Mouse (Mus musculus): ENCODE data around the gene Zhx3.

Gene Zhx3

DNA sequence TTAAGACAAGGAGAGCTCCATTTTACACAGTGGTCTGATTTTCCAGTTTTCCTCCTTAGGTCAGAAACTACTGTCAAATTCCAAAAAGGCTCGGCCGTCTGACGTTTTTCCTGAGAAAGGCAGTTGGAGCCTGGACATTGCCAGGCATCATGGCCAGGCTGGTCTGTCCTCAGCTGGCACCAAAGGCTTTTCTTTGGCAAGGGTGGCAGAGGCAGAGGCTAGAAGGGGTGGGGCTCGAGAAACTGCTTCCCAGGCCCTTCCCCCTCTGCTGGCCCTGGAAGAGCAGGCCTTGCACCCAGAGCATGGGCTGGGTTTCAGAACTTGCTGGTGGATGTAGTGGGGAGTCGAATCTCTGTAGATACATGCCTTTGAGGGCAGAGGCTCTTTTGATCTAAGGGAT is 9.6 kb upstream of the Zhx3 start:
- DNase-seq (ENCODE audit: low read depth, low spot score): no peak

DNA sequence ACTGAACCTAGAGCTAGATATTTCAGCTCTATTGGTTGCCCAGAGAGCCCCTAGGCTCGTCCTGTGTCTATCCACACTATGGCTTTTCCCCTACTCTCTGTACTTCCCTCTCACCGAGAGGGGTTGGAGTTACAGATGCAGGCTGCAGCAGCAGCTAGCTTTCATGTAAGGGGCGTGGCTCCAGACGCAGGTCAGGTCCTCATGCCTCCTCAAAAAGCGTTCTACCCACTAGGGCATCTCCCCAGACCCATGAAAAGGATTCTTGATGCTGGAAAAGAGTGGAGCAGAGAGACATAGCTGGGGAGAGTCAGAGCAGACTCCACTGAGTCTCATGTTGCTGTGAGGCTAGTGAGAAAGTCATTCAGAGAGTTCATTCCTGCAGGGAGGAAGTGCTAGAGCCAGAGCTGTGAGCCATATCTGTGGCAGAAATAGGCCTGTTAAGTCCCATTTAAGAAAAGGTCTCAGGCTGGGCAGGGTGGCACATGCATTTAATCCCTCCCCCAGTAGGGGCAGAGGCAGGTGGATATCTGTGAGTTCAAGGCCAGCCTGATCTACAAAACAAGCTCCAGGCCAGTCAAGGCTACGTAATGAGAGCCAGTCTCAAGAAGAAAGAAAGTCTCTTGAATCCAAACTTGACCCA is 8.8 kb upstream of the Zhx3 start:
- no peak for DNase-seq (ENCODE audit: low read depth, low spot score)

DNA sequence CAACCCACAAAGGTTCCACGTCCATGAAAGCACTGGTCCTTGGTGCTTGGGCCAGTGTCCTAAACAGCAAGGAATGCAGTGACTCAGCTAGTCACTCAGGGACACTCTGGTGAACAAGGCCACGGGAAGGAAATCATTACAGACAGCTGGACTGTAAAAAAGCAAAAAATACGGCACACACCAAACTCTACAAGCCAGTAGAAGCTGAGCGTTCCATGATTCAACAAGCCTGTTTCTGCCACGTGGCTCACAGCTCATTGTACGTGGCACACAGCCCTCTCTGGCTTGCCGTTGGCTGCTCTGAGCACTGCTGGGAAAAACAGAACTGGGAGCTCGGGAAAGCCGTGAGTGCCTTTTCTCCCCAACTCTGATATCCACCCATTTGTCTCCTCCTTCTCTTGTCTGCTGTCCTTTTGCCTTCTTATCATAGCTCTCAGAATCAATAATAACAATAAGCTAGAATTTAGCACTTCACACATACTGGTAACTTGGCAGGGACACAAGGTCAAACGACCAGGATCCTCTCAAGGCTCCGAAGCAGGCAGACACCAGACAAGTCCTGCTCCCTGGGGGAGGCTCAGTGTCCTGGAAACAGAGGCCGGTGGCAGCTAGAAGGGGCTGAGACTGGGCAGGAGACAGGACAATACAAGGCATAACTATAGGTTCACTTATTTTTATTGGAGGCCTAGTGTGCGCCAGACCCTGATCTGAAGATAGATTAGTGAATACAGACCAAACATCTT is 7.8 kb upstream of the Zhx3 start, which contains the start of gene Lpin3:
Gene Lpin3, plus strand, starts transcription at position 218 of the 743 bp plus-strand sequence.
- DNase-seq (ENCODE audit: low read depth, low spot score): no peak

DNA sequence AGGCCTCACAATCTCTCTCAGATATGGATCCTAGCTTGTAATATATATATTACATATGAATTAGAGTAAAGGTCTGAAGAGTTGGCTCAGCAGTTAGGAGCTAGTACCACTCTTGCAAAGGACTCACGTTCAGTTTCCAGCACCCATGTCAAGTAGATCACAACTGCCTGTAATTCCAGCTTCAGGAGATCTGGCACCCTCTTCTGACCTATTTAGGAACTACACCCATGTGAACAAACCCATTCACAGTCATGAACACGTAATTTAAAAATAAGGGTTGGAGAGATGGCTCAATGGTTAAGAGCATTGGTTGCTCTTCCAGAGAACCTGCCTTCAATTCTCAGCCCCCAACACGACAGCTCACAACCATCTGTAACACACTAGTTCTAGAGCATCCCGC is 3.3 kb upstream of the Zhx3 start:
- no peak for DNase-seq (ENCODE audit: low read depth, low spot score)

DNA sequence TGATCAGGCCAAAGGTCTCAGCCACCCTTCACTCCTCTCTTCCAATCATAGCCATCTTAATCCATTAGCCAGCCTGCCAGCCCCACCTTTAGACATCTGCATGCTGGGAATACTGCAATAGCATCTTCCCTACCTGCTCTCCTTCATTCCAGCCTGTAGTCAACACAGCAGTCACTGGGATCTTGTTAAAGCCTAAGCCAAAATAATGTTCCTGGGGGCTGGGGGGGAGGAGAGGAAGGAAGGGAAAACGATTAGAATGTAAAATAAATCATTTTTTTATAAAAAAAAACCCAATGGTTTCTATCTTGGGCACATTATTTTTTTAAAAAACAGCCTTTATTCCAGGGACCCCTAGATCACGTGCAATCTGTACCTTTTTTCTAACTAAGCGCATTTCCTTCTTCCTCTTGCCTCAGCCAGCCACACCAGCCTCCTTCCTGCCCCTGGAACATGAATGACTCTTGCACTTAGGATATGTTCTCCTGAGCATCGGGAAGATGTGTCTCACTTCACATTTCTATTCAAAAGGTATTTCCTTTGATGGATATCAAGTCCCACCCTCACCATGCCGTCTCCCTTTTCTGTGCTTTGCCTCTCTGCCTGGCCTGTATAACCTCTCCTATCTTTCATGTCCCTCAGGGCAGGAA is 1.6 kb upstream of the Zhx3 start:
- no peak for DNase-seq (ENCODE audit: low read depth, low spot score)

DNA sequence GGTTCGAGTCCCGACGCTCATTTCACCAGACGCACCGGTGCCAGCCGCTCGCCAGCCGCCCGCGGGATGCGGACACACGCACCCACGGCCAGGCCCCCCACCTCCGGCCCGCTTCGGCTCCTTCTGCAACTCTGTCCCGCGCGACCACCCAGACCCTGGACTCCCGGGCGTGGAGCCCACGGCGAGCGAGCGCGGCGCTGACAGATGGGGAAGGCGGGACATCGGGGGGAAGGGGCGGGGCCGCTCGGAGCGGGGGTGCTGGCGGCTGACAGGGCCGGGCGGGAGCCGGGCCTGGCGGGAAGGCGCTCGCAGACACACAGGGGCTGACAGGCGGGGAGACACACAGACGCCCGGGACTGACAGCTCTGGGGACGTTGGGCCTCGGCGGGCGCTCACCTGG is 403 bp downstream of the Zhx3 start:
- DNase-seq (ENCODE audit: low read depth, low spot score): peak; percentile 35

DNA sequence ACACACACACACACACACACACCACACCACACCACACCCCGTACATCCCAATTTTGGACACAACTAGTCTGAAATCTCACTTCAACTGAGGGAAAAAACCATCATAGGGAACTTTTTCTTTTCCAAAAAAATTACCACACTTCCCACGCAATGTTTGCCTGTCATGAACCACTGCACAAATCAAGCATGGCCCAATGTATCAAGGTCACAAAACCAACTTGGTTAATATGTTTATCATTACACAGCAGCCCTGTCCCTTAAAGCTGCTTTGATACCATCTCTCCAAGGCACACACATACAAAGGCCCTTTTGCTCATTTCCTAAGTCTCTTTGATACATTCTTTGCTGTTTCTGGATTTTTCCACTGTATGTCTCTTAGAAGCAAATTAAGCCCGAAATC is 1.5 kb downstream of the Zhx3 start:
- DNase-seq (ENCODE audit: low read depth, low spot score): no peak

DNA sequence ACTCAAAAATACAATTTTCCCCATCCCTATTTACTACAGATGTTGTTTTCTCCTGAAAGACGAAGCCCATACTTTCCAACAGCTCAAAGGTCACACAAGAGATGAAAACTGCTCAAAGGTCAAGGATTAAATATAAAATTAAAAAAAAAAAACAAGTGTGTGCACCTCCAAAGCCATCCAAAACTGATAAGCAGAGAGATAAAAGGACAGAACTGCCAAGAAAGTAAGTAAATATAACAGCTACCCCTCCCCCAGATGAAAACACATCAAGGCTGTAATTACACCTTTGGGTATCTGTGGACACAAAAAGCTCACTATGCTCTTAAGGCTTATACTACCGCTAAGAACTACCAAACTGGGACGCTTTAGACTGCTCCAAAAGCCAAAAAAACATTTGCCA is 3.4 kb downstream of the Zhx3 start:
- no peak for DNase-seq (ENCODE audit: low read depth, low spot score)

DNA sequence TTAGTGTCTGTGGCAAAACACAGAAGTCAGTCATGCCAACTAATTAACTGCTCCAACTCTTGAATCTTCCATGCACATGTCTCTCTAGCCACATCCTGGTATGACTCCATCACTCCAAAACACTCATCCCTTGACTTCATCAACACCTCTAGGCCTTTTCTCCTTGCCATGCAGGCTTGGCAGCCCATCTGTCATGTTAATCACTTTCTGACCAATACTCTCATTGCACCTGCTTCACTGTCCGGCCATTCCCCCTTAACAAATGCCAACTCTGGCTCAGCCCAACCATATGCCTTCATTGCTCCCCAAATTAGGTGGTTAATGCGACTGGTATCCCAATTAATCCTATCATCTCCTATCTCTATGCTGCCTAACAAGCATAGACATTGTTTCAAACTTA is 7.5 kb downstream of the Zhx3 start:
- DNase-seq (ENCODE audit: low read depth, low spot score): no peak

DNA sequence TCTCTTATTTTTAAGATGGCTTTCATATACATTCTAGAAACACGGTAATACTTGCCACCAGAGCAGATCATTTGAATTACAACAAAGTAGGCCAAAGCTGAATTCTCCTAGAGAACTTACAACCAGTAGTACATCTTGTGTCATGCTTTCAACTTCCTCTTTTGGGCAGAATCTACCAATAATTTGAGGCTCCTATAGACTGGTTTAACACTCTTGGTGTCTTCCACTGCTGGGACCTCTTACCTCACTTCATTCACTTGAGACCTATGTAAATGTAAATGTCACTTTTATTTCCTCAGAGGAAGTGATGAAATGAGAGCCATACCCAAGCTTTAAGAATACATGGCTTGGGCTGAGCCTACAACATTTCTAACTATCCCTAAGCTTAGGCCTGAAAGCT is 8.7 kb downstream of the Zhx3 start:
- no peak for DNase-seq (ENCODE audit: low read depth, low spot score)

DNA sequence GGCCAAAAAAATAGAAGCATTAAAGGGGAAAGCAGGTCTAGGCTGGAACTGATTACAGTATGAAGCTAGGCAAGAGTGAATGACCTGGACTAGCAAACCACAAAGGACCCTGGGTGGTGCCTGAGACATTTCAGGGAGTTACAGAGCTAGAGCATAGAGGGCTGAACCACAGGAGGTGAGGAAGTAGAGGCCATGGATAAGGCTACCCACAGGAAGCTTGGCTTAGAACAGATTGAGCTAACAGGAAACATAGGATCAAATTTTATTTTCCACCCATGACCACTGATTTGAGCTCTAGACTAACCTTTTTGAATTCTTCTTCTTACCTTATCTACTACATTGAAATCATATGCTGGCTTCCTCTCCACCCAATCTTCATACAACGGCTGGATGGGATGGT is 12.4 kb downstream of the Zhx3 start:
- no peak for DNase-seq (ENCODE audit: low read depth, low spot score)

DNA sequence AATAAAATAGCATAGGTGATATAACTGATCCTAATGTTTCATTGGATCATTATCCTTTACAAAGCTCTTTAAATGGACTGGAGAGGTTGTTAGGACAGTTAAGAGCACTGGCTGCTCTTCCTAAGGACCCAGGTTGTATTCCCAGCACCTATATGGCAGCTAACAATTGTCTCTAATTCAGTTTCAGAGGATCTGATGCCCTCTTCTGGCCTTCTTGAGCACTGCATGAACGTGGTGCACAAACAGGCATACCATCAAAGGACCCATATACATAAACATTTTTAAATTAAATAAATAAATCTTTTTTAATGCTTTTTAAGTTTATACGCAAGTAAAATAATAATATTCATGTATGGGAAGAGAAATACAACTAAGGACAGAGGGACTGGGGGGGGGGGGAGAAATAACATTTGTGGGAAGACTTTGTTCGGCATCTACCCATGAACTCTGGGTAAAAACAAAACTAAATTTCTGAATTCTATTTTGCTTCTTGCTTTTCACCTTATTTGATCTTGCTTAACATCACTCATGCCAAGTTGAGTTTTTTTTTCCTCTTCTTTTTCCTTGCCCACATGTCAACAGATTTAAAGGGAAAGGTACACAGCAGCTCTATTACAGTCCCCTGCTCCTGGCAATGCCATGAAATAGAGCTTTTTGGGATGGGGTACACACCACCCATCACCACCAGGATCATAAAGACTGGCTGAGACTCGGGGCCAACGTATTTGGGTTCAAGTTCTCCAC is 16.3 kb downstream of the Zhx3 start:
- no peak for DNase-seq (ENCODE audit: low read depth, low spot score)

DNA sequence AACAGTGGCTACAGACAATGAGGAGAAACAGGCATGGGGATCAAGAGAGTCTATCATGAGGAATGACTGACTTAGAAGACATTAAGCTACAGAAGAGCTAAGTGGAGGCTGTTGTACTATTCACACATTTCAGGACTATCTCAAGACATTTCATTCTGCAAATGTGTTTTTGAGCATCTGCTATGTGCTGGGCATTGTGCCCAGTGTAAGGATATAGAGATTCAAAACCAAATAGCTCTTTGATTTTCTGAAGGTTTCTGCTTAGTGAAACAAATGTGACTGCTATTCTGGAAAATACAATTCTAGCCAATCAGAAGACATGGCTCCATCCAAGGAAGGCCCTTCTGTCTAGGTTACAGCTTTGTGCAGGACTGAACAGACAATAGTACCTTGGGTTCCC is 18.1 kb downstream of the Zhx3 start:
- DNase-seq (ENCODE audit: low read depth, low spot score): no peak

DNA sequence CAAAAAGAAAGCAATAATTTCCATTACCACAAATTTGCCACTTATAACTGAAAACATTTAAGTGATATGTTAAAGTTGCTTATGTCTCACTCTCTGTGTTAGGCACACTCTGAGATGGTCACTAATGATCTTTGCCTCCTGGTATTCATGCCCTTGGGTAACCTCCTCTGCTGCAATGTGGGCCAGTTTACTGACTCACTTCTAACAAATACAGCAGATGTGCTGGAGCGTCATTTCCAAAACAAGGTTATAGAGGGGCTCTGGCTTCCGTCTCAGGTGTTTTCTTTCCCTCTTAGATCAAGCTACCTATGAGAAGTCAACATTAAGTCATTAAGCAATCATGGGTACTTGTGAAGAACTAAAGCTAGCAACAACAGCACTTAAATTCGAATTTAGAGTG is 22.4 kb downstream of the Zhx3 start:
- no peak for DNase-seq (ENCODE audit: low read depth, low spot score)

DNA sequence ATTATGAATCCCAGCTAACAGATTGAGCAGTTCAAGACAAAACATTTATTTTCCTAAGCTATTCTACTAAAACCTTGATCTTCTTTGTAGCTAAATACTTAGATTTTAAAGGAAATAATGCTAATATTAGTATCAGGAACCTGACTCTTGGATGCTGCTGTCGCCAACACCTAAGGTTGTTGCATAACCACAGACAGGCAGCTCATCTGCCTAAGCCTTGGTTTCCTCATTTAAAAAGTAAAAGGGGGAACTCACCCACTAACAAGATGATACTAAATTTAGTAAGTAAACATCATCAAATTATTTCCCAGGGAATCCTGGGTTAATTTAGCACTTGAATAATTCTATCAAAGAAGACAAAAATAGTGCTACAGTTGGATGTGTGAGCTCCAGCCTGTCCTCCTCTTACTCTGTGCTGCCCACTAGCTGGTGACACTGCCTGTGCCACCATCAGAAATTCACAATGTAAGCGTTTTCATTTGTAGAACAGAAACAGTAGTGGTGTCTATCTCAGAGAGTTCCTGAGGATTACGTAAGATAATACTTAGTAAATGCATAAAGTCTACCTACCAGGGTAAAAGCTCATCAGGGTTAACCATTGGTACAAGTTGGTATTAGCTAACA is 23.1 kb downstream of the Zhx3 start:
- DNase-seq (ENCODE audit: low read depth, low spot score): no peak

DNA sequence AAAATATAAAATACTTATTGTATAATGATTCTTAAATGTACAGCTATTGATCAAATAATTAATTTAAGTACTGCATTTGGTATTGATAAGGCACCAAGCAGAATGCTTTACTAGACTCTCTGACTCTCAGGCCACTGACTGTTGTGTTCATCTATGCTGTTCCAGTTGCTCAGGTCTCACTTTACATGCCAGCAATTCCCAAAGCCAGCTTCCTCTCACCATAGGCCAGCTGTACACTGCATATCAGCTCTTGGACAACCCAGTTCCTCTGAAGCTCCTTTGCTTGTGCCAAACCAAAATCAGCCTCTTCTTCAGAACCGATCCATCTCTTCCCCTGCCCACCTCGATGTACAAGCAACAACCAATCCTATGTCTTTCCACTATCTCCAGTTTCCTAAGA is 24.6 kb downstream of the Zhx3 start:
- no peak for DNase-seq (ENCODE audit: low read depth, low spot score)

DNA sequence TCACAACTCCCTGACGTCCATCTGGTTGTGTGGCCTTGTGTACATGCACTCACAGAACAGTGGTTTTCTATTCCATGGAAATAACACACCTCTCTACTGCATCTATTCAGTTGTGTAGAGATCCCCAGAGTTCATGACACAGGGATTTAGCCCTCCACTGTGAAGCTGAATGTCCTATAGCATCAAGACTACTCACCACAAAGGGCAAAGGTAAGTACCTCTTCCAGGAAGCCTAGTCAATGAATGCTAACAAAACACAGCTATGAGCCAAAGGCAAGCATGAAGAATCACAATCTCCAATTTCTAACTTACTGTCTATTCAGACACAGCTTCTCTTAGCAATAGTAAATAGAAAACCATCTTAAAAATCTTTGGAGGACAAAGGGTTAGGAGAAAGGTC is 25.1 kb downstream of the Zhx3 start:
- no peak for DNase-seq (ENCODE audit: low read depth, low spot score)

DNA sequence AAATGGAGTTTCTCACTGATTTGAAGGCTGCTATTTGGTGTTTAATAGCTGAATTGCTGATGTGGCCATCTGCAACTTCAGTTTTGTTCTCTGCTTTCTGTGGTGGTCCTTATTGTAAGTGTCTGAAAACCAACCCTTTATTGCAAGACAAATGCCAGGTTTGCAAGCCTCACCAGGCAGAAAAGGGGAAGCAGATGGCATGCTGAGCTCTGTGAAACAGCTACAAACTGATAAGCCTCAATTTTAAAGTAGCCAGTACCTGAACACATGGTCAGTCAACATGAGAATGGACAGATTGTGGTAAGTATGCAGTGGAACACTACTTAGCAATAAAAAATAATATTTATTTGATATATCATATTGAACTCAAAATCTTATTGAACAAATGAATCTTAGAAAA is 32.0 kb downstream of the Zhx3 start:
- DNase-seq (ENCODE audit: low read depth, low spot score): no peak

DNA sequence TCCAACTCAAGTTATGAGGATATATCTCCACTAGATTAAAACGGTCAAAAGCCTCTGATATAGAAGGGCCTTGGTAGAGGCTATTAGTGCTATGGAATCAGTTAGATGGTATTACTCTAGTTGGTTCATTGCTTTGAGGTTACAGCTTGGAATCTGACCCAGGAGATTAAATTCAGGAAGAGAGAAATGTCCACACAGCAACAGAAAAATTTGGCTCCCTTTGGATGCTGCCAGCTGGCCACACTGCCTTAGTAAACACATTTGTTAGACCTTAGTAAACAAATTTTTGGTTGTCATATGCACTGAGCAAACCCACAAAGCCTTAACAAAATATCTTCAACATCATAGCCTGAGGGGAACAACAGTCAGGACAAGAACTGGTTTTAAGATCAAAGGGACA is 62.0 kb downstream of the Zhx3 start:
- DNase-seq (ENCODE audit: low read depth, low spot score): no peak

DNA sequence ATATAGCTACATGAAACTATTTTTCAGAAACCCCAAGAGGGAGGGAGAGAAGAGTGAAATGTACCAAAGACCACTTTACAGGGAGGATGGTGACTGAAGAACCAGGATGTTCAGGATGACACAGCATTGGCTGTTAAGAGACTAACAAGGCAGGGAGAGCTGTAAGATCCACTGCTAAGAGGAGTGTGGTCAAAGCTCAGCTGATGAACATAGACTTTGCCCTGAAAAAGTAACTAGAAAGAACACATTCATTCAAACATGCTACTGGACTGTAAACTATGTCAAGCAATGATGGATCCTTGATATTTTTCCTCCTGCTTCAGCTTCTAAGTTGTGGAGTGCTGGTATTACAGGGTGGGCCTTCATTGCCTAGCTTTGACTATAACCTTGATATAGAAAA is 62.4 kb downstream of the Zhx3 start:
- DNase-seq (ENCODE audit: low read depth, low spot score): no peak

DNA sequence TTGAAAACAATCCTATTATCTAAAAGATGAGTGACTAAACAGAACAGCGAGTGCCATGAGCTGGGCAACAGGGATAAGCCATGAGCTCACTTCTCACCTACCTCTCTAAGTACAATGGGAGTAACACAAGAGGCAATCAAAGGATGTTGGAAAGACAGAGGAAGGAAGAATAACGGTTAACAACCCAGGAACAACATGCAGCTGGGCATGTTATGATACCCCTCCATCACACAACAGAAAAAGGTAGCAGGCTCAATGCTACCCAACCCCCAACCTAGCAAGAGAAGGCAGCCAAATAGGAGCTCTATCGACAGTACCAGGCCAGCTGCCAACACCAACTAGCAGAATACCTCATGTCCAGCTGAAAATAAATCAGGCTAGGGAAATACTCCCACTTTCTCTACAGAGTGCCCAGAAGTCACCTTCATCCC is 66.7 kb downstream of the Zhx3 start:
- DNase-seq (ENCODE audit: low read depth, low spot score): no peak
